Mouse (Mus musculus) heart, embryonic 10.5 days (tissue): ENCODE data around the gene Mrpl46. TPM values are rescaled to one million over a fixed set of nuclear protein-coding genes. Genes with fewer than 3 reads are reported as not detected.

ENCODE experiments used
- DNase-seq: peaks from one replicate; pipeline ENCODE4 v3.0.0-alpha.2; 2017; ENCODE audit warnings: low spot score
- H3K27ac ChIP-seq: fragments of 300-500 bp; sonication (generic); 2 replicates; pipeline ENCODE4 v1.5.1; 2016; ENCODE audit warnings: mild to moderate bottlenecking
- H3K27me3 ChIP-seq: fragments of 300-500 bp; sonication (generic); 2 replicates; pipeline ENCODE4 v1.6.1; 2016; ENCODE audit warnings: mild to moderate bottlenecking; ENCODE audit not compliant: poor library complexity, insufficient read depth, severe bottlenecking
- H3K36me3 ChIP-seq: fragments of 300-500 bp; sonication (generic); 2 replicates; pipeline ENCODE4 v1.6.1; 2016; ENCODE audit warnings: mild to moderate bottlenecking, moderate library complexity
- H3K4me1 ChIP-seq: fragments of 300-500 bp; sonication (generic); 2 replicates; pipeline ENCODE4 v1.6.1; 2016; ENCODE audit warnings: mild to moderate bottlenecking
- H3K4me3 ChIP-seq: fragments of 300-500 bp; sonication (generic); 2 replicates; pipeline ENCODE4 v1.5.1; 2016; ENCODE audit warnings: mild to moderate bottlenecking, moderate library complexity
- H3K9me3 ChIP-seq: fragments of 300-500 bp; sonication (generic); 2 replicates; pipeline ENCODE4 v1.6.1; 2016; ENCODE audit warnings: mild to moderate bottlenecking, moderate library complexity
- WGBS: fragments of 180-500 bp; shearing (Covaris S2); methylation state at CpG from one replicate; pipeline ENCODE4 v1.1.7; 2016; 5-methylcytosine and 5-hydroxymethylcytosine counted together
- polyA plus RNA-seq: library from polyadenylated mRNA; unstranded; fragments of >200 nt; fragmentation: Nextera tagmentation; extraction: Ambion mirVana; gene quantifications from 2 replicates; pipeline ENCODE4 v1.2.1, GENCODE M21; 2016

Gene Mrpl46
- polyA plus RNA-seq, 1 experiment from 2014 or later = 82.8 TPM

GRCm38 (mm10) chr7:78794571-78795092 is 11.3 kb upstream of the Mrpl46 start:
- H3K27me3 ChIP-seq = no peaks in the 10 kb centered on the region
- H3K36me3 ChIP-seq = peaks cover 37% of the 10 kb centered on the region
- no peak for DNase-seq
- no peak overlapping the region for H3K27ac ChIP-seq
- H3K4me1 ChIP-seq = peaks cover 3% of the 10 kb centered on the region; the same call in 1 of the 2 replicates
- no peaks in the 10 kb centered on the region for H3K9me3 ChIP-seq
- H3K4me3 ChIP-seq = no peak overlapping the region
- 68% methylated on average over 6 of the region's 6 CpGs for WGBS

- H3K36me3 ChIP-seq = peaks cover 43% of the 10 kb centered on the region
- H3K27ac ChIP-seq = no peak overlapping the region
- H3K4me3 ChIP-seq = no peak overlapping the region
- no peaks in the 10 kb centered on the region for H3K27me3 ChIP-seq
- DNase-seq = no peak
- H3K9me3 ChIP-seq = no peaks in the 10 kb centered on the region
- 85% methylated on average over 13 of the region's 13 CpGs for WGBS
- peaks cover 3% of the 10 kb centered on the region; the same call in 1 of the 2 replicates for H3K4me1 ChIP-seq
These were observed 10.7 kb upstream of the Mrpl46 start for GRCm38 (mm10) chr7:78793895-78794570.

- H3K4me1 ChIP-seq = peaks cover 3% of the 10 kb centered on the region; the same call in 1 of the 2 replicates
- peaks cover 58% of the 10 kb centered on the region for H3K36me3 ChIP-seq
- no peak for DNase-seq
- H3K27ac ChIP-seq = no peak overlapping the region
- H3K4me3 ChIP-seq = no peak overlapping the region
- no peaks in the 10 kb centered on the region for H3K27me3 ChIP-seq
- H3K9me3 ChIP-seq = no peaks in the 10 kb centered on the region
- WGBS = 84% methylated on average over 15 of the region's 15 CpGs
These were observed 8.3 kb upstream of the Mrpl46 start for GRCm38 (mm10) chr7:78791359-78792222.

- no peaks in the 10 kb centered on the region for H3K27me3 ChIP-seq
- H3K27ac ChIP-seq = no peak overlapping the region
- WGBS = 83% methylated on average over 12 of the region's 12 CpGs
- H3K9me3 ChIP-seq = no peaks in the 10 kb centered on the region
- peaks cover 65% of the 10 kb centered on the region for H3K36me3 ChIP-seq
- DNase-seq = no peak
- no peak overlapping the region for H3K4me3 ChIP-seq
- H3K4me1 ChIP-seq = peaks cover 8% of the 10 kb centered on the region; the same call in 1 of the 2 replicates
These were observed 4.6 kb upstream of the Mrpl46 start for GRCm38 (mm10) chr7:78787793-78788380.

GRCm38 (mm10) chr7:78785906-78786305 is 2.6 kb upstream of the Mrpl46 start:
- H3K36me3 ChIP-seq = peaks cover 47% of the 10 kb centered on the region
- no peaks in the 10 kb centered on the region for H3K27me3 ChIP-seq
- no peak overlapping the region for H3K27ac ChIP-seq
- no peak overlapping the region for H3K4me3 ChIP-seq
- no peak for DNase-seq
- no peaks in the 10 kb centered on the region for H3K9me3 ChIP-seq
- H3K4me1 ChIP-seq = peaks cover 15% of the 10 kb centered on the region
- 75% methylated on average over 5 of the region's 5 CpGs for WGBS

GRCm38 (mm10) chr7:78778741-78779140 is 4.6 kb downstream of the Mrpl46 start:
- no peaks in the 10 kb centered on the region for H3K9me3 ChIP-seq
- H3K27ac ChIP-seq = no peak overlapping the region
- H3K4me3 ChIP-seq = no peak overlapping the region
- peaks cover 62% of the 10 kb centered on the region for H3K36me3 ChIP-seq
- peaks cover 10% of the 10 kb centered on the region for H3K4me1 ChIP-seq
- WGBS = 92% methylated on average over 5 of the region's 5 CpGs
- DNase-seq = no peak
- H3K27me3 ChIP-seq = no peaks in the 10 kb centered on the region

GRCm38 (mm10) chr7:78770936-78771335 is 12.4 kb downstream of the Mrpl46 start:
- Histone ChIP-seq H3K9me3 (no peaks in the 10 kb centered on the region), H3K4me1 (no peaks in the 10 kb centered on the region), H3K27me3 (no peaks in the 10 kb centered on the region), H3K27ac (no peak overlapping the region), H3K36me3 (peaks cover 31% of the 10 kb centered on the region), H3K4me3 (no peak overlapping the region)
- 75% methylated on average over 5 of the region's 5 CpGs for WGBS
- DNase-seq = no peak

- peaks cover 14% of the 10 kb centered on the region for H3K36me3 ChIP-seq
- H3K27me3 ChIP-seq = peaks cover 12% of the 10 kb centered on the region; the same call in 1 of the 2 replicates
- no peak overlapping the region for H3K27ac ChIP-seq
- 55% methylated on average over 7 of the region's 7 CpGs for WGBS
- DNase-seq = no peak
- H3K4me3 ChIP-seq = no peak overlapping the region
- no peaks in the 10 kb centered on the region for H3K9me3 ChIP-seq
- H3K4me1 ChIP-seq = no peaks in the 10 kb centered on the region
These were observed 14.2 kb downstream of the Mrpl46 start for GRCm38 (mm10) chr7:78769075-78769652.

- no peaks in the 10 kb centered on the region for H3K9me3 ChIP-seq
- WGBS = 84% methylated on average over 12 of the region's 12 CpGs
- no peak overlapping the region for H3K4me3 ChIP-seq
- DNase-seq = no peak
- H3K27me3 ChIP-seq = peaks cover 12% of the 10 kb centered on the region; the same call in 1 of the 2 replicates
- peaks cover 3% of the 10 kb centered on the region; the same call in 1 of the 2 replicates for H3K36me3 ChIP-seq
- H3K27ac ChIP-seq = no peak overlapping the region
- no peaks in the 10 kb centered on the region for H3K4me1 ChIP-seq
These were observed 15.3 kb downstream of the Mrpl46 start for GRCm38 (mm10) chr7:78767929-78768531.

GRCm38 (mm10) chr7:78766019-78766683 is 17.2 kb downstream of the Mrpl46 start:
- H3K4me1 ChIP-seq = no peaks in the 10 kb centered on the region
- DNase-seq = peak; percentile 90
- no peak overlapping the region for H3K4me3 ChIP-seq
- peaks cover 12% of the 10 kb centered on the region; the same call in 1 of the 2 replicates for H3K27me3 ChIP-seq
- no peaks in the 10 kb centered on the region for H3K9me3 ChIP-seq
- H3K36me3 ChIP-seq = no peaks in the 10 kb centered on the region
- 23% methylated on average over 18 of the region's 18 CpGs for WGBS
- no peak overlapping the region for H3K27ac ChIP-seq

GRCm38 (mm10) chr7:78765215-78765631 is 18.1 kb downstream of the Mrpl46 start:
- no peaks in the 10 kb centered on the region for H3K36me3 ChIP-seq
- WGBS = 72% methylated on average over 5 of the region's 5 CpGs
- H3K9me3 ChIP-seq = no peaks in the 10 kb centered on the region
- no peak for DNase-seq
- H3K4me1 ChIP-seq = no peaks in the 10 kb centered on the region
- H3K27ac ChIP-seq = no peak overlapping the region
- peaks cover 12% of the 10 kb centered on the region; the same call in 1 of the 2 replicates for H3K27me3 ChIP-seq
- H3K4me3 ChIP-seq = no peak overlapping the region

GRCm38 (mm10) chr7:78763801-78764200 is 19.5 kb downstream of the Mrpl46 start:
- Histone ChIP-seq H3K4me1 (0 out of 2 replicates have a peak, but pooled peaks cover 4% of the 10 kb centered on the region), H3K4me3 (no peak overlapping the region), H3K36me3 (no peaks in the 10 kb centered on the region), H3K27ac (no peak overlapping the region), H3K27me3 (peaks cover 12% of the 10 kb centered on the region; the same call in 1 of the 2 replicates), H3K9me3 (no peaks in the 10 kb centered on the region)
- WGBS = 85% methylated on average over 3 of the region's 3 CpGs
- DNase-seq = no peak
